Mouse (Mus musculus) macrophage (primary cell): ENCODE measurements around the gene Yju2. TPM values are rescaled to one million over a fixed set of nuclear protein-coding genes. Genes with fewer than 3 reads are reported as not detected.

Experiments used
- polyA plus RNA-seq: library from polyadenylated mRNA; stranded (reverse); fragments of 250-400 nt; gene quantifications from 3 replicates; pipeline ENCODE4 v1.2.4, GENCODE M21; 2018; ENCODE audit warnings: inconsistent platforms

Yju2 gene
- polyA plus RNA-seq, 1 experiment from 2014 or later, result 11.5 TPM

Other genes with a start within 250 kb of the Yju2 start
- 6.4 to 23.1 TPM (median 13.3 TPM) in 3 replicates for gene Pot1b, start 246.5 kb upstream of the Yju2 start, polyA plus RNA-seq
- 0.41 to 5.7 TPM (median 2.4 TPM) in 3 replicates for gene Adgre4, start 209.1 kb upstream of the Yju2 start, polyA plus RNA-seq
- gene Zfp119a, start 80.2 kb upstream of the Yju2 start, polyA plus RNA-seq, result 3.7 to 8.0 TPM (median 5.0 TPM) in 3 replicates
- 5.9 to 12.3 TPM (median 6.4 TPM) in 3 replicates for gene Zfp959, start 67.0 kb upstream of the Yju2 start, polyA plus RNA-seq
- gene Zfp119b, start 9.6 kb upstream of the Yju2 start, polyA plus RNA-seq, result 4.5 to 7.3 TPM (median 5.6 TPM) in 3 replicates
- 47.4 to 91.9 TPM (median 63.3 TPM) in 3 replicates for gene Ebi3, start 6.5 kb upstream of the Yju2 start, polyA plus RNA-seq
- gene Shd, start 11.4 kb downstream of the Yju2 start, polyA plus RNA-seq, result not detected in 3 replicates
- gene Fsd1, start 27.4 kb downstream of the Yju2 start, polyA plus RNA-seq, result not detected in 3 replicates
- gene Stap2, start 46.5 kb downstream of the Yju2 start, polyA plus RNA-seq, result 0.22 to 0.28 TPM in 2 of 3 replicates, not detected in the other
- 31.2 to 42.2 TPM (median 38.7 TPM) in 3 replicates for gene Mpnd, start 46.6 kb downstream of the Yju2 start, polyA plus RNA-seq
- 33.5 to 87.9 TPM (median 87.4 TPM) in 3 replicates for gene Sh3gl1, start 77.5 kb downstream of the Yju2 start, polyA plus RNA-seq
- 2.5 to 17.1 TPM (median 6.2 TPM) in 3 replicates for gene Chaf1a, start 81.3 kb downstream of the Yju2 start, polyA plus RNA-seq
- gene Ubxn6, start 115.9 kb downstream of the Yju2 start, polyA plus RNA-seq, result 28.9 to 74.4 TPM (median 41.1 TPM) in 3 replicates
- 26.3 to 28.1 TPM (median 28.1 TPM) in 3 replicates for gene Hdgfl2, start 120.5 kb downstream of the Yju2 start, polyA plus RNA-seq
- gene Plin4, start 150.7 kb downstream of the Yju2 start, polyA plus RNA-seq, result not detected in 3 replicates
- not detected in 3 replicates for gene Plin5, start 158.5 kb downstream of the Yju2 start, polyA plus RNA-seq
- gene Lrg1, start 162.9 kb downstream of the Yju2 start, polyA plus RNA-seq, result 0.26 TPM in 1 of 3 replicates, not detected in the others
- 3.0 to 7.1 TPM (median 4.4 TPM) in 3 replicates for gene Sema6b, start 181.2 kb downstream of the Yju2 start, polyA plus RNA-seq
- gene Tnfaip8l1, start 203.4 kb downstream of the Yju2 start, polyA plus RNA-seq, result 1.2 to 1.7 TPM (median 1.5 TPM) in 3 replicates
- gene Mydgf, start 224.8 kb downstream of the Yju2 start, polyA plus RNA-seq, result 33.8 to 65.3 TPM (median 50.0 TPM) in 3 replicates